Mouse (Mus musculus): Measurements from ENCODE around the gene Fndc3b. TPM values are rescaled to one million over a fixed set of nuclear protein-coding genes. Genes with fewer than 3 reads are reported as not detected.

Fndc3b gene
- polyA plus RNA-seq, 1 experiment = 7.1 TPM

- no peak for TF ChIP-seq CTCF (IDR thresholded peaks at IDR 0.05; ENCODE audit: extremely low read depth, insufficient read depth, low read length)
- no peak for TF ChIP-seq POLR2A (IDR thresholded peaks at IDR 0.05; ENCODE audit: extremely low read depth, insufficient read depth, low read length)
Measured at GRCm38 (mm10) chr3:27696449-27696797, 14.7 kb downstream of the Fndc3b start.

GRCm38 (mm10) chr3:27695612-27696448 is 15.3 kb downstream of the Fndc3b start:
- no peak overlapping the region for H3K27ac ChIP-seq (ENCODE audit: insufficient read depth, low read length)
- TF ChIP-seq CTCF (IDR thresholded peaks at IDR 0.05; ENCODE audit: extremely low read depth, insufficient read depth, low read length) = no peak
- no peak for TF ChIP-seq POLR2A (IDR thresholded peaks at IDR 0.05; ENCODE audit: extremely low read depth, insufficient read depth, low read length)
- no peak overlapping the region for H3K4me3 ChIP-seq (ENCODE audit: insufficient read depth, low read length)
- H3K4me1 ChIP-seq (ENCODE audit: control insufficient read depth, insufficient read depth, low read length) = peaks cover 4% of the 10 kb centered on the region

More at GRCm38 (mm10) chr3:27696449-27696797, 14.7 kb downstream of the Fndc3b start:
- Histone ChIP-seq H3K4me3 (ENCODE audit: insufficient read depth, low read length) (no peak overlapping the region), H3K4me1 (ENCODE audit: control insufficient read depth, insufficient read depth, low read length) (peaks cover 4% of the 10 kb centered on the region), H3K27ac (ENCODE audit: insufficient read depth, low read length) (no peak overlapping the region)

- Histone ChIP-seq H3K27ac (ENCODE audit: insufficient read depth, low read length) (no peak overlapping the region), H3K4me3 (ENCODE audit: insufficient read depth, low read length) (no peak overlapping the region), H3K4me1 (ENCODE audit: control insufficient read depth, insufficient read depth, low read length) (peaks cover 4% of the 10 kb centered on the region)
- TF ChIP-seq POLR2A (IDR thresholded peaks at IDR 0.05; ENCODE audit: extremely low read depth, insufficient read depth, low read length) = no peak
- no peak for TF ChIP-seq CTCF (IDR thresholded peaks at IDR 0.05; ENCODE audit: extremely low read depth, insufficient read depth, low read length)
Measured at GRCm38 (mm10) chr3:27694586-27694985, 16.5 kb downstream of the Fndc3b start.

- Histone ChIP-seq H3K4me1 (ENCODE audit: control insufficient read depth, insufficient read depth, low read length) (peaks cover 4% of the 10 kb centered on the region), H3K27ac (ENCODE audit: insufficient read depth, low read length) (no peak overlapping the region), H3K4me3 (ENCODE audit: insufficient read depth, low read length) (no peak overlapping the region)
- TF ChIP-seq POLR2A (IDR thresholded peaks at IDR 0.05; ENCODE audit: extremely low read depth, insufficient read depth, low read length) (no peak), CTCF (IDR thresholded peaks at IDR 0.05; ENCODE audit: extremely low read depth, insufficient read depth, low read length) (no peak)
Measured at GRCm38 (mm10) chr3:27694111-27694510, 17.0 kb downstream of the Fndc3b start.

GRCm38 (mm10) chr3:27691486-27692160 is 19.5 kb downstream of the Fndc3b start:
- Histone ChIP-seq H3K4me1 (ENCODE audit: control insufficient read depth, insufficient read depth, low read length) (no peaks in the 10 kb centered on the region; the same call in none of the 2 replicates), H3K4me3 (ENCODE audit: insufficient read depth, low read length) (no peak overlapping the region), H3K27ac (ENCODE audit: insufficient read depth, low read length) (no peak overlapping the region)
- TF ChIP-seq CTCF (IDR thresholded peaks at IDR 0.05; ENCODE audit: extremely low read depth, insufficient read depth, low read length) = no peak
- no peak for TF ChIP-seq POLR2A (IDR thresholded peaks at IDR 0.05; ENCODE audit: extremely low read depth, insufficient read depth, low read length)

GRCm38 (mm10) chr3:27690030-27690429 is 21.1 kb downstream of the Fndc3b start:
- no peak overlapping the region for H3K4me3 ChIP-seq (ENCODE audit: insufficient read depth, low read length)
- H3K4me1 ChIP-seq (ENCODE audit: control insufficient read depth, insufficient read depth, low read length) = no peaks in the 10 kb centered on the region; the same call in 1 of the 2 replicates
- TF ChIP-seq CTCF (IDR thresholded peaks at IDR 0.05; ENCODE audit: extremely low read depth, insufficient read depth, low read length) (no peak), POLR2A (IDR thresholded peaks at IDR 0.05; ENCODE audit: extremely low read depth, insufficient read depth, low read length) (no peak)
- no peak overlapping the region for H3K27ac ChIP-seq (ENCODE audit: insufficient read depth, low read length)

- no peaks in the 10 kb centered on the region; the same call in 1 of the 2 replicates for H3K4me1 ChIP-seq (ENCODE audit: control insufficient read depth, insufficient read depth, low read length)
- no peak overlapping the region for H3K27ac ChIP-seq (ENCODE audit: insufficient read depth, low read length)
- H3K4me3 ChIP-seq (ENCODE audit: insufficient read depth, low read length) = no peak overlapping the region
- TF ChIP-seq POLR2A (IDR thresholded peaks at IDR 0.05; ENCODE audit: extremely low read depth, insufficient read depth, low read length) (no peak), CTCF (IDR thresholded peaks at IDR 0.05; ENCODE audit: extremely low read depth, insufficient read depth, low read length) (no peak)
Measured at GRCm38 (mm10) chr3:27689149-27689865, 21.8 kb downstream of the Fndc3b start.

GRCm38 (mm10) chr3:27686732-27687491 is 24.2 kb downstream of the Fndc3b start:
- H3K27ac ChIP-seq (ENCODE audit: insufficient read depth, low read length) = no peak overlapping the region
- TF ChIP-seq POLR2A (IDR thresholded peaks at IDR 0.05; ENCODE audit: extremely low read depth, insufficient read depth, low read length) (no peak), CTCF (IDR thresholded peaks at IDR 0.05; ENCODE audit: extremely low read depth, insufficient read depth, low read length) (no peak)
- no peaks in the 10 kb centered on the region; the same call in 1 of the 2 replicates for H3K4me1 ChIP-seq (ENCODE audit: control insufficient read depth, insufficient read depth, low read length)
- no peak overlapping the region for H3K4me3 ChIP-seq (ENCODE audit: insufficient read depth, low read length)

Data from cortical plate, adult 2 months (tissue).